Mouse (Mus musculus) neural tube, embryonic 14.5 days (tissue): ENCODE measurements around the gene Uvrag. TPM values are rescaled to one million over a fixed set of nuclear protein-coding genes. Genes with fewer than 3 reads are reported as not detected.

Source experiments
- ATAC-seq: fragments of 200-750 bp; cut with Nextera tagmentation; 2 replicates; pipeline ENCODE4 v1.8.0; 2017; ENCODE audit warnings: low read depth, mild to moderate bottlenecking, moderate TSS enrichment, moderate library complexity
- H3K27ac ChIP-seq: fragments of 300-500 bp; sonication (generic); 2 replicates; pipeline ENCODE4 v1.5.1; 2014; ENCODE audit warnings: low read depth, mild to moderate bottlenecking, control low read depth, low read length, moderate library complexity, mixed read lengths
- H3K27me3 ChIP-seq: fragments of 300-500 bp; sonication (generic); 2 replicates; pipeline ENCODE4 v1.6.1; 2014; ENCODE audit warnings: low read length; ENCODE audit not compliant: control insufficient read depth, insufficient read depth
- H3K36me3 ChIP-seq: fragments of 300-500 bp; sonication (generic); 2 replicates; pipeline ENCODE4 v1.6.1; 2014; ENCODE audit warnings: low read length, mixed read lengths; ENCODE audit not compliant: control insufficient read depth, insufficient read depth
- H3K4me1 ChIP-seq: fragments of 300-500 bp; sonication (generic); 2 replicates; pipeline ENCODE4 v1.6.1; 2014; ENCODE audit warnings: low read length; ENCODE audit not compliant: control insufficient read depth, insufficient read depth
- H3K4me2 ChIP-seq: fragments of 300-500 bp; sonication (generic); 2 replicates; pipeline ENCODE4 v1.6.1; 2014; ENCODE audit warnings: mild to moderate bottlenecking, low read depth, low read length, control low read depth
- H3K4me3 ChIP-seq: fragments of 300-500 bp; sonication (generic); 2 replicates; pipeline ENCODE4 v1.5.1; 2014; ENCODE audit warnings: low read depth, low read length, control low read depth, mixed read lengths
- H3K9ac ChIP-seq: fragments of 300-500 bp; sonication (generic); replicated peaks from 2 replicates; pipeline ENCODE4 v1.6.1; 2014; ENCODE audit warnings: low read depth, mild to moderate bottlenecking, control low read depth, low read length, mixed read lengths
- H3K9me3 ChIP-seq: fragments of 300-500 bp; sonication (generic); 2 replicates; pipeline ENCODE4 v1.6.1; 2016; ENCODE audit warnings: low read length; ENCODE audit not compliant: control insufficient read depth
- WGBS: fragments of 180-500 bp; shearing (Covaris S2); extraction: QIAGEN DNeasy Blood & Tissue Kit; methylation state at CpG from one replicate; pipeline ENCODE4 v1.1.7; 2014; 5-methylcytosine and 5-hydroxymethylcytosine counted together
- polyA plus RNA-seq: library from polyadenylated mRNA; unstranded; fragments of >200 nt; fragmentation: Nextera tagmentation; extraction: Ambion mirVana; gene quantifications from 2 replicates; pipeline ENCODE4 v1.2.1, GENCODE M21; 2014

Uvrag gene
- polyA plus RNA-seq, 1 experiment from 2014 or later: 23.8 TPM

- Histone ChIP-seq H3K27me3 (no peaks in the 10 kb centered on the region), H3K9me3 (no peaks in the 10 kb centered on the region), H3K27ac (no peak overlapping the region), H3K36me3 (no peaks in the 10 kb centered on the region), H3K9ac (no peak overlapping the region), H3K4me3 (no peak overlapping the region), H3K4me2 (no peak overlapping the region), H3K4me1 (0 out of 2 replicates have a peak, but pooled peaks cover 3% of the 10 kb centered on the region)
- WGBS: 41% methylated on average over 13 of the region's 13 CpGs
- ATAC-seq: no peak
Measured at GRCm38 (mm10) chr7:98876119-98876518, 264.8 kb downstream of the Uvrag start.

GRCm38 (mm10) chr7:98875390-98875990, 265.5 kb downstream of the Uvrag start:
- no peaks in the 10 kb centered on the region for H3K27me3 ChIP-seq
- no peak for ATAC-seq
- no peak overlapping the region for H3K27ac ChIP-seq
- 34% methylated on average over 13 of the region's 13 CpGs for WGBS
- H3K4me3 ChIP-seq: no peak overlapping the region
- no peak overlapping the region for H3K4me2 ChIP-seq
- no peak overlapping the region for H3K9ac ChIP-seq
- H3K4me1 ChIP-seq: 0 out of 2 replicates have a peak, but pooled peaks cover 6% of the 10 kb centered on the region
- no peaks in the 10 kb centered on the region for H3K9me3 ChIP-seq
- no peaks in the 10 kb centered on the region for H3K36me3 ChIP-seq

- Histone ChIP-seq H3K4me1 (0 out of 2 replicates have a peak, but pooled peaks cover 6% of the 10 kb centered on the region), H3K27ac (no peak overlapping the region), H3K4me2 (no peak overlapping the region), H3K27me3 (no peaks in the 10 kb centered on the region), H3K9ac (no peak overlapping the region), H3K4me3 (no peak overlapping the region), H3K36me3 (no peaks in the 10 kb centered on the region), H3K9me3 (no peaks in the 10 kb centered on the region)
- WGBS: 74% methylated on average over 6 of the region's 6 CpGs
- no peak for ATAC-seq
Measured at GRCm38 (mm10) chr7:98874411-98874951, 266.5 kb downstream of the Uvrag start.

- no peak overlapping the region for H3K4me2 ChIP-seq
- 0 out of 2 replicates have a peak, but pooled peaks cover 6% of the 10 kb centered on the region for H3K4me1 ChIP-seq
- no peaks in the 10 kb centered on the region for H3K36me3 ChIP-seq
- no peaks in the 10 kb centered on the region for H3K27me3 ChIP-seq
- H3K9ac ChIP-seq: no peak overlapping the region
- 83% methylated on average over 12 of the region's 12 CpGs for WGBS
- no peaks in the 10 kb centered on the region for H3K9me3 ChIP-seq
- ATAC-seq: no peak
- H3K27ac ChIP-seq: no peak overlapping the region
- H3K4me3 ChIP-seq: no peak overlapping the region
Measured at GRCm38 (mm10) chr7:98873316-98873715, 267.6 kb downstream of the Uvrag start.

- H3K4me2 ChIP-seq: no peak overlapping the region
- 0 out of 2 replicates have a peak, but pooled peaks cover 9% of the 10 kb centered on the region for H3K4me1 ChIP-seq
- 80% methylated on average over 12 of the region's 12 CpGs for WGBS
Measured at GRCm38 (mm10) chr7:98871882-98872281, 269.1 kb downstream of the Uvrag start.

GRCm38 (mm10) chr7:98870791-98871190, 270.1 kb downstream of the Uvrag start:
- ATAC-seq: no peak

More at GRCm38 (mm10) chr7:98871882-98872281, 269.1 kb downstream of the Uvrag start:
- Histone ChIP-seq H3K9me3 (no peaks in the 10 kb centered on the region), H3K4me3 (no peak overlapping the region), H3K27ac (no peak overlapping the region), H3K36me3 (no peaks in the 10 kb centered on the region), H3K27me3 (no peaks in the 10 kb centered on the region), H3K9ac (no peak overlapping the region)
- no peak for ATAC-seq

GRCm38 (mm10) chr7:98869070-98869469, 271.9 kb downstream of the Uvrag start:
- Histone ChIP-seq H3K27ac (no peak overlapping the region), H3K4me3 (no peak overlapping the region), H3K27me3 (no peaks in the 10 kb centered on the region), H3K36me3 (no peaks in the 10 kb centered on the region), H3K4me2 (no peak overlapping the region), H3K9me3 (no peaks in the 10 kb centered on the region), H3K4me1 (0 out of 2 replicates have a peak, but pooled peaks cover 6% of the 10 kb centered on the region), H3K9ac (no peak overlapping the region)
- ATAC-seq: no peak
- WGBS: 69% methylated on average over 3 of the region's 3 CpGs

More at GRCm38 (mm10) chr7:98870791-98871190, 270.1 kb downstream of the Uvrag start:
- Histone ChIP-seq H3K9me3 (no peaks in the 10 kb centered on the region), H3K4me2 (no peak overlapping the region), H3K4me3 (no peak overlapping the region), H3K27ac (no peak overlapping the region), H3K36me3 (no peaks in the 10 kb centered on the region), H3K27me3 (no peaks in the 10 kb centered on the region), H3K4me1 (0 out of 2 replicates have a peak, but pooled peaks cover 6% of the 10 kb centered on the region), H3K9ac (no peak overlapping the region)
- 27% methylated on average over 12 of the region's 12 CpGs for WGBS

- no peaks in the 10 kb centered on the region for H3K27me3 ChIP-seq
- ATAC-seq: no peak
- no peaks in the 10 kb centered on the region for H3K9me3 ChIP-seq
- no peak overlapping the region for H3K4me2 ChIP-seq
- 0 out of 2 replicates have a peak, but pooled peaks cover 6% of the 10 kb centered on the region for H3K4me1 ChIP-seq
- WGBS: 92% methylated on average over 2 of the region's 2 CpGs
- no peak overlapping the region for H3K4me3 ChIP-seq
- H3K27ac ChIP-seq: no peak overlapping the region
- H3K36me3 ChIP-seq: no peaks in the 10 kb centered on the region
- no peak overlapping the region for H3K9ac ChIP-seq
Measured at GRCm38 (mm10) chr7:98867794-98868150, 273.2 kb downstream of the Uvrag start.

GRCm38 (mm10) chr7:98867053-98867793, 273.7 kb downstream of the Uvrag start:
- no peak overlapping the region for H3K9ac ChIP-seq
- no peaks in the 10 kb centered on the region for H3K9me3 ChIP-seq
- 18% methylated on average over 10 of the region's 12 CpGs for WGBS
- 0 out of 2 replicates have a peak, but pooled peaks cover 6% of the 10 kb centered on the region for H3K4me1 ChIP-seq
- no peak overlapping the region for H3K4me3 ChIP-seq
- no peak for ATAC-seq
- H3K4me2 ChIP-seq: no peak overlapping the region
- no peaks in the 10 kb centered on the region for H3K36me3 ChIP-seq
- H3K27me3 ChIP-seq: no peaks in the 10 kb centered on the region
- no peak overlapping the region for H3K27ac ChIP-seq
